Mouse (Mus musculus): ENCODE results near the gene Sik1. TPM values are rescaled to one million over a fixed set of nuclear protein-coding genes. Genes with fewer than 3 reads are reported as not detected.
A peak's percentile ranks its signal among the peaks of the same experiment; 100 is the strongest.

The Sik1 gene
- polyA plus RNA-seq (2015; fragmentation: Nextera tagmentation; extraction: Ambion mirVana): 18.4 and 20.7 TPM in 2 replicates

GRCm38 (mm10) chr17:31855597-31856518 is at the start of gene Sik1:
Gene Sik1, minus strand, starts transcription at chr17:31855804.
- H3K9me3 ChIP-seq (replicated peaks): no peaks in the 10 kb centered on the region
- 0% methylated on average over 56 of the region's 92 CpGs for WGBS

GRCm38 (mm10) chr17:31905201-31905790 is 49.7 kb upstream of the Sik1 start:
- H3K27me3 ChIP-seq (replicated peaks): no peaks in the 10 kb centered on the region
- no peak overlapping the region for H3K4me3 ChIP-seq (replicated peaks)
- no peaks in the 10 kb centered on the region for H3K4me1 ChIP-seq
- ATAC-seq (ENCODE audit: low FRiP score): no peak
- H3K36me3 ChIP-seq: no peaks in the 10 kb centered on the region
- H3K4me2 ChIP-seq: no peak overlapping the region
- H3K9ac ChIP-seq (replicated peaks): no peak overlapping the region
- H3K27ac ChIP-seq (replicated peaks): peak overlapping the region; percentile 11; the same call in 1 of the 2 replicates
- WGBS: 86% methylated on average over 9 of the region's 9 CpGs
- H3K9me3 ChIP-seq (replicated peaks): no peaks in the 10 kb centered on the region

More at GRCm38 (mm10) chr17:31855597-31856518, at the start of gene Sik1:
- H3K4me2 ChIP-seq: peak within 1 kb of the TSS; percentile 74
- peak within 1 kb of the TSS; percentile 88 for H3K27ac ChIP-seq (replicated peaks)
- peaks cover 43% of the 10 kb centered on the region for H3K4me1 ChIP-seq
- peak; percentile 96 for ATAC-seq (ENCODE audit: low FRiP score)
- peak within 1 kb of the TSS; percentile 86 for H3K9ac ChIP-seq (replicated peaks)
- peaks cover 3% of the 10 kb centered on the region for H3K36me3 ChIP-seq
- peak within 1 kb of the TSS; percentile 95 for H3K4me3 ChIP-seq (replicated peaks)
- H3K27me3 ChIP-seq (replicated peaks): no peaks in the 10 kb centered on the region

GRCm38 (mm10) chr17:31904036-31904435 is 48.4 kb upstream of the Sik1 start:
- H3K36me3 ChIP-seq: no peaks in the 10 kb centered on the region
- H3K27me3 ChIP-seq (replicated peaks): no peaks in the 10 kb centered on the region
- no peak overlapping the region for H3K4me2 ChIP-seq
- no peak overlapping the region for H3K9ac ChIP-seq (replicated peaks)
- no peak for ATAC-seq (ENCODE audit: low FRiP score)
- H3K4me1 ChIP-seq: no peaks in the 10 kb centered on the region
- H3K27ac ChIP-seq (replicated peaks): no peak overlapping the region
- no peaks in the 10 kb centered on the region for H3K9me3 ChIP-seq (replicated peaks)
- 79% methylated on average over 7 of the region's 7 CpGs for WGBS
- no peak overlapping the region for H3K4me3 ChIP-seq (replicated peaks)

GRCm38 (mm10) chr17:31902630-31903198 is 47.1 kb upstream of the Sik1 start:
- WGBS: 87% methylated on average over 3 of the region's 3 CpGs
- H3K9me3 ChIP-seq (replicated peaks): no peaks in the 10 kb centered on the region
- no peaks in the 10 kb centered on the region for H3K36me3 ChIP-seq
- no peaks in the 10 kb centered on the region for H3K27me3 ChIP-seq (replicated peaks)
- no peak overlapping the region for H3K27ac ChIP-seq (replicated peaks)
- no peak overlapping the region for H3K4me3 ChIP-seq (replicated peaks)
- no peaks in the 10 kb centered on the region for H3K4me1 ChIP-seq
- no peak for ATAC-seq (ENCODE audit: low FRiP score)
- no peak overlapping the region for H3K4me2 ChIP-seq
- no peak overlapping the region for H3K9ac ChIP-seq (replicated peaks)

GRCm38 (mm10) chr17:31901461-31902204 is 46.0 kb upstream of the Sik1 start:
- ATAC-seq (ENCODE audit: low FRiP score): no peak
- H3K36me3 ChIP-seq: no peaks in the 10 kb centered on the region
- no peaks in the 10 kb centered on the region for H3K9me3 ChIP-seq (replicated peaks)
- H3K27ac ChIP-seq (replicated peaks): no peak overlapping the region
- H3K4me2 ChIP-seq: no peak overlapping the region
- H3K27me3 ChIP-seq (replicated peaks): no peaks in the 10 kb centered on the region
- no peaks in the 10 kb centered on the region for H3K4me1 ChIP-seq
- H3K9ac ChIP-seq (replicated peaks): no peak overlapping the region
- no peak overlapping the region for H3K4me3 ChIP-seq (replicated peaks)
- 84% methylated on average over 11 of the region's 11 CpGs for WGBS

GRCm38 (mm10) chr17:31898941-31899340 is 43.3 kb upstream of the Sik1 start:
- 71% methylated on average over 5 of the region's 5 CpGs for WGBS
- no peak for ATAC-seq (ENCODE audit: low FRiP score)

GRCm38 (mm10) chr17:31897186-31897793 is 41.7 kb upstream of the Sik1 start:
- WGBS: 83% methylated on average over 4 of the region's 4 CpGs
- Histone ChIP-seq H3K4me1 (peaks cover 10% of the 10 kb centered on the region), H3K36me3 (no peaks in the 10 kb centered on the region), H3K9ac (replicated peaks) (no peak overlapping the region), H3K27me3 (replicated peaks) (no peaks in the 10 kb centered on the region), H3K4me3 (replicated peaks) (no peak overlapping the region), H3K27ac (replicated peaks) (no peak overlapping the region), H3K9me3 (replicated peaks) (no peaks in the 10 kb centered on the region), H3K4me2 (no peak overlapping the region)
- ATAC-seq (ENCODE audit: low FRiP score): no peak

More at GRCm38 (mm10) chr17:31898941-31899340, 43.3 kb upstream of the Sik1 start:
- H3K9me3 ChIP-seq (replicated peaks): no peaks in the 10 kb centered on the region
- no peak overlapping the region for H3K4me2 ChIP-seq
- no peak overlapping the region for H3K27ac ChIP-seq (replicated peaks)
- H3K4me3 ChIP-seq (replicated peaks): no peak overlapping the region
- H3K4me1 ChIP-seq: no peaks in the 10 kb centered on the region
- H3K36me3 ChIP-seq: no peaks in the 10 kb centered on the region
- H3K9ac ChIP-seq (replicated peaks): no peak overlapping the region
- no peaks in the 10 kb centered on the region for H3K27me3 ChIP-seq (replicated peaks)

- no peak overlapping the region for H3K27ac ChIP-seq (replicated peaks)
- no peak overlapping the region for H3K4me3 ChIP-seq (replicated peaks)
- H3K9ac ChIP-seq (replicated peaks): no peak overlapping the region
- H3K4me1 ChIP-seq: peaks cover 10% of the 10 kb centered on the region
- WGBS: 77% methylated on average over 3 of the region's 3 CpGs
- no peaks in the 10 kb centered on the region for H3K27me3 ChIP-seq (replicated peaks)
- H3K9me3 ChIP-seq (replicated peaks): no peaks in the 10 kb centered on the region
- ATAC-seq (ENCODE audit: low FRiP score): no peak
- H3K36me3 ChIP-seq: no peaks in the 10 kb centered on the region
- no peak overlapping the region for H3K4me2 ChIP-seq
These were observed 41.1 kb upstream of the Sik1 start for GRCm38 (mm10) chr17:31896751-31897150.

GRCm38 (mm10) chr17:31896311-31896710 is 40.7 kb upstream of the Sik1 start:
- WGBS: 94% methylated on average over 7 of the region's 7 CpGs
- Histone ChIP-seq H3K36me3 (no peaks in the 10 kb centered on the region), H3K9ac (replicated peaks) (no peak overlapping the region), H3K9me3 (replicated peaks) (no peaks in the 10 kb centered on the region), H3K27ac (replicated peaks) (no peak overlapping the region), H3K4me3 (replicated peaks) (no peak overlapping the region), H3K27me3 (replicated peaks) (no peaks in the 10 kb centered on the region), H3K4me1 (peaks cover 13% of the 10 kb centered on the region), H3K4me2 (no peak overlapping the region)
- no peak for ATAC-seq (ENCODE audit: low FRiP score)

GRCm38 (mm10) chr17:31893371-31894060 is 37.9 kb upstream of the Sik1 start:
- Histone ChIP-seq H3K4me3 (replicated peaks) (no peak overlapping the region), H3K9ac (replicated peaks) (no peak overlapping the region), H3K36me3 (no peaks in the 10 kb centered on the region), H3K4me1 (peaks cover 29% of the 10 kb centered on the region), H3K27ac (replicated peaks) (no peak overlapping the region), H3K4me2 (no peak overlapping the region), H3K9me3 (replicated peaks) (no peaks in the 10 kb centered on the region), H3K27me3 (replicated peaks) (no peaks in the 10 kb centered on the region)
- WGBS: 83% methylated on average over 5 of the region's 5 CpGs
- ATAC-seq (ENCODE audit: low FRiP score): no peak
